ENCODE assay signal across 13 mouse cellular contexts in the genomic region with DNA sequence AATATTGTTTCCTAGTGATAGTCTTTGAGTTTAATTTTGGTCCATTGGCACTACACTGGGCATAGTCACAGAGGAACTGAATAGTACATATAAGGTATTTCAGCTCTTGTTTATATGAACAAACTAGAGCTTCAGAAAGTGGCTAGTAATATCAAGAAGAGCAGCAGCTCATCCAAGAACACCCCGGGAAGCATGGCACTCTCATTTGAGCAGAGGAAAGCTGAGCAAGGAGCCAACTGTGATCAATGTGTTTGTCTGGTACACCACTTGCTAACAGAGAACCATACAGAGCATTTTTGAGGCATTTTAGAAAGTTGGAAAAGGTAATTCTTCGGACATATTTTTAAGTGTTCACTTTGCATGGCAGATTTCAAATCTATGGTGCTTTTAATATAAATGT.
"Had no signal": no experiment of that assay in that cellular context is flagged by ENCODE, and none has a peak within 500 bp of the region (broad histone marks: within the 10 kb centered on the region; RNA-seq: fewer than 3 reads in every experiment).

No protein-coding gene starts in this region.

- DNase-seq: gastrocnemius, postnatal 10 days; gastrocnemius, postnatal 25 days; heart, adult 18-20 months; heart, postnatal 10 days; heart, postnatal 4 days; kidney, adult 18-20 months; kidney, adult 8-10 months; kidney, postnatal 10 days; kidney, postnatal 25 days; kidney, postnatal 4 days; liver; liver, embryonic 13.5 days; liver, postnatal 0 days had no signal
